Mouse (Mus musculus) G1E (cell line): ENCODE results near the gene Riok2.

Source experiments
- CTCF ChIP-seq: IDR thresholded peaks from 2 replicates; pipeline ENCODE4 v1.5.1; 2012; ENCODE audit warnings: low read depth, low read length, inconsistent platforms, mixed read lengths
- GATA1 ChIP-seq: IDR thresholded peaks from 2 replicates; pipeline ENCODE4 v1.6.1; 2012; ENCODE audit warnings: borderline replicate concordance, low read length, inconsistent platforms, mixed read lengths
- GATA2 ChIP-seq: IDR thresholded peaks from 2 replicates; pipeline ENCODE4 v1.6.1; 2012; ENCODE audit warnings: low read depth, low read length, inconsistent platforms, borderline replicate concordance
- POLR2AphosphoS5 ChIP-seq: IDR thresholded peaks from 2 replicates; pipeline ENCODE4 v1.6.1; 2012; ENCODE audit warnings: low read depth, low read length, inconsistent platforms; ENCODE audit not compliant: insufficient replicate concordance
- TAL1 ChIP-seq: conservative IDR thresholded peaks from 2 replicates; pipeline ENCODE4 v1.6.1; 2012; ENCODE audit warnings: low read depth, low read length, inconsistent platforms, mixed read lengths

GRCm38 (mm10) chr17:17398664-17399063 lies 24.6 kb downstream of the Riok2 start:
- no peak for TF ChIP-seq TAL1
- no peak for TF ChIP-seq CTCF
- no peak for TF ChIP-seq POLR2AphosphoS5
- no peak for TF ChIP-seq GATA1
- no peak for TF ChIP-seq GATA2
